Mouse (Mus musculus) v-Abl transformed pro-B cells (cell line): Measurements from ENCODE around the gene Trabd2b.

ENCODE experiments used
- in situ Hi-C, 2 experiments: fragments of 400-800 bp; cut with MboI; formaldehyde crosslinking; loops; one replicate each; pipeline ENCODE4 v1.15.1; 2025; ENCODE audit not compliant: unreplicated experiment in 2 of 2

Trabd2b gene

GRCm38 (mm10) chr4:114625920-114626319, 219.4 kb downstream of the Trabd2b start:
- in situ Hi-C loops, result no loop called here

- in situ Hi-C loops, result no loop called here
Observed at GRCm38 (mm10) chr4:114627674-114628293, 221.3 kb downstream of the Trabd2b start.

- in situ Hi-C loops, result loop anchor here (5.0 to 10.0 kb wide), 5 partner anchors 39 to 289 kb away; no protein-coding TSS in a partner anchor
Observed at GRCm38 (mm10) chr4:114635889-114636288, 229.4 kb downstream of the Trabd2b start.

GRCm38 (mm10) chr4:114636324-114636723, 229.8 kb downstream of the Trabd2b start:
- in situ Hi-C loops, result loop anchor here (5.0 to 10.0 kb wide), 5 partner anchors 39 to 289 kb away; no protein-coding TSS in a partner anchor

DNA sequence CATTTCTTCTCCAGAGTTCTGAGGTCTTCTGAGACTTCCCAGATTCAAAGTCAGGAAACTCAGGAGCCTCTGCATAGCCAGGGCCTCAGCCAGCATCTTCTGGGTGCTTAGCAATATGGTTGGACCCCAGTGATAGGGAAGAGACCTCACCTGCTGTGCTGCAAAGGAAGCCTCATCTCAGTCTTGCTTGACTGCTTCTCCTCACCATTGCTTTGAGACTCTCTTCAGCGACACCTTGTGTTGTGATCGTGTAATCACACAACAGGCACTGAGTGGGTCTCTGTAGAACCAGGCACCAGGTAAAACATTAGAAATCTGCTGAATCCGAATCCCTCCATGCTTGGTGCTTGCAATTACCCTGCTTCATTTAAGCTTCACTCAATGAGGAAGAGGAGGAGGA, 230.6 kb downstream of the Trabd2b start:
- in situ Hi-C loops, result loop anchor here (5.0 to 10.0 kb wide), 5 partner anchors 40 to 290 kb away; no protein-coding TSS in a partner anchor

GRCm38 (mm10) chr4:114642469-114642868, 235.9 kb downstream of the Trabd2b start:
- in situ Hi-C loops, result loop anchor here in 1 of 2 experiments (10.0 kb wide), 2 partner anchors 272 to 452 kb away; no protein-coding TSS in a partner anchor

- in situ Hi-C loops, result loop anchor here in 1 of 2 experiments (10.0 kb wide), 2 partner anchors 271 to 451 kb away; no protein-coding TSS in a partner anchor
Observed at GRCm38 (mm10) chr4:114643679-114644208, 237.2 kb downstream of the Trabd2b start.

- in situ Hi-C loops, result loop anchor here (5.0 to 10.0 kb wide), 5 partner anchors 42 to 449 kb away; no protein-coding TSS in a partner anchor
Observed at GRCm38 (mm10) chr4:114645341-114645740, 238.8 kb downstream of the Trabd2b start.

GRCm38 (mm10) chr4:114646825-114647681, 240.5 kb downstream of the Trabd2b start:
- in situ Hi-C loops, result loop anchor here (5.0 to 10.0 kb wide), 5 partner anchors 40 to 448 kb away; no protein-coding TSS in a partner anchor

- in situ Hi-C loops, result loop anchor here (5.0 to 10.0 kb wide), 5 partner anchors 40 to 447 kb away; no protein-coding TSS in a partner anchor
Observed at GRCm38 (mm10) chr4:114647689-114648088, 241.2 kb downstream of the Trabd2b start.

- in situ Hi-C loops, result loop anchor here (5.0 to 10.0 kb wide), 5 partner anchors 39 to 446 kb away; no protein-coding TSS in a partner anchor
Observed at GRCm38 (mm10) chr4:114648532-114649074, 242.1 kb downstream of the Trabd2b start.

DNA sequence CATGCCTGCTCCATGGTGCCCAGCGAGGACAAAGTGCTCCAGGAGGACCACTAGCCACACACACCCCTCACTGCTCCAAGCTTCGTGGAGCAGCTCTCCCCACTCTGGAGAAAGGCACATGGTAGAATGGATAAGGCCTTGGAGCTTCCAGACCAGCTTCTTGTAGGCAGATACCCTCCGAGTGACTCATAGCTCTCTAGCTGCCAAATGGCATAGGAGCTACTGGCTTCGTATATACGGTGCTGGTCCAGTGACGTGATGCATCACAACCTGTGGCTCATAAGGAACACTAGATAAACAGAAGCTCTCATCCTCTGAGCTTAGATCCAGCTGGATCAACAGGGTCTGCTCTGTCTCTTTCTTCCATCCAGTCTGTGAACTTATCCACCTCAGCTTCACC, 244.0 kb downstream of the Trabd2b start:
- in situ Hi-C loops, result no loop called here

- in situ Hi-C loops, result no loop called here
Observed at GRCm38 (mm10) chr4:114651007-114651406, 244.5 kb downstream of the Trabd2b start.

- in situ Hi-C loops, result no loop called here
Observed at GRCm38 (mm10) chr4:114651606-114652005, 245.1 kb downstream of the Trabd2b start.

GRCm38 (mm10) chr4:114652400-114652799, 245.9 kb downstream of the Trabd2b start:
- in situ Hi-C loops, result no loop called here

- in situ Hi-C loops, result no loop called here
Observed at GRCm38 (mm10) chr4:114657933-114658332, 251.4 kb downstream of the Trabd2b start.

GRCm38 (mm10) chr4:114659876-114660275, 253.4 kb downstream of the Trabd2b start:
- in situ Hi-C loops, result loop anchor here in 1 of 2 experiments (10.0 kb wide), 1 partner anchor 415 kb away; no protein-coding TSS in a partner anchor

- in situ Hi-C loops, result loop anchor here (5.0 to 10.0 kb wide), 2 partner anchors 233 to 410 kb away; no protein-coding TSS in a partner anchor
Observed at GRCm38 (mm10) chr4:114664063-114665036, 257.8 kb downstream of the Trabd2b start.
